Mouse (Mus musculus) hindbrain, embryonic 15.5 days (tissue): ENCODE results near the gene Atpaf1. TPM values are rescaled to one million over a fixed set of nuclear protein-coding genes. Genes with fewer than 3 reads are reported as not detected.

Source experiments
- ATAC-seq: fragments of 200-750 bp; cut with Nextera tagmentation; 2 replicates; pipeline ENCODE4 v1.8.0; 2017; ENCODE audit warnings: low read depth, moderate number of reproducible peaks, moderate TSS enrichment; ENCODE audit not compliant: low FRiP score
- H3K27ac ChIP-seq: fragments of 300-500 bp; sonication (generic); replicated peaks from 2 replicates; pipeline ENCODE4 v1.5.1; 2015; ENCODE audit warnings: mild to moderate bottlenecking, inconsistent platforms
- H3K27me3 ChIP-seq: fragments of 300-500 bp; sonication (generic); 2 replicates; pipeline ENCODE4 v1.6.1; 2015; ENCODE audit warnings: control low read depth, inconsistent platforms
- H3K36me3 ChIP-seq: fragments of 300-500 bp; sonication (generic); 2 replicates; pipeline ENCODE4 v1.6.1; 2015; ENCODE audit warnings: control low read depth, inconsistent platforms
- H3K4me1 ChIP-seq: fragments of 300-500 bp; sonication (generic); replicated peaks from 2 replicates; pipeline ENCODE4 v1.6.1; 2015; ENCODE audit warnings: control low read depth, inconsistent platforms
- H3K4me2 ChIP-seq: fragments of 300-500 bp; sonication (generic); 2 replicates; pipeline ENCODE4 v1.6.1; 2015; ENCODE audit warnings: moderate library complexity, mild to moderate bottlenecking, inconsistent platforms
- H3K4me3 ChIP-seq: fragments of 300-500 bp; sonication (generic); 2 replicates; pipeline ENCODE4 v1.5.1; 2015; ENCODE audit warnings: mild to moderate bottlenecking, inconsistent platforms
- H3K9ac ChIP-seq: fragments of 300-500 bp; sonication (generic); 2 replicates; pipeline ENCODE4 v1.6.1; 2015; ENCODE audit warnings: inconsistent platforms
- H3K9me3 ChIP-seq: fragments of 300-500 bp; sonication (generic); 2 replicates; pipeline ENCODE4 v1.6.1; 2016; ENCODE audit warnings: control low read depth, inconsistent platforms
- WGBS: fragments of 180-500 bp; shearing (Covaris S2); methylation state at CpG from one replicate; pipeline ENCODE4 v1.1.7; 2015; 5-methylcytosine and 5-hydroxymethylcytosine counted together
- polyA plus RNA-seq: library from polyadenylated mRNA; unstranded; fragments of >200 nt; fragmentation: Nextera tagmentation; extraction: Ambion mirVana; gene quantifications from 2 replicates; pipeline ENCODE4 v1.2.1, GENCODE M21; 2015

The Atpaf1 gene
- polyA plus RNA-seq: 36.9 and 39.9 TPM in 2 replicates

DNA sequence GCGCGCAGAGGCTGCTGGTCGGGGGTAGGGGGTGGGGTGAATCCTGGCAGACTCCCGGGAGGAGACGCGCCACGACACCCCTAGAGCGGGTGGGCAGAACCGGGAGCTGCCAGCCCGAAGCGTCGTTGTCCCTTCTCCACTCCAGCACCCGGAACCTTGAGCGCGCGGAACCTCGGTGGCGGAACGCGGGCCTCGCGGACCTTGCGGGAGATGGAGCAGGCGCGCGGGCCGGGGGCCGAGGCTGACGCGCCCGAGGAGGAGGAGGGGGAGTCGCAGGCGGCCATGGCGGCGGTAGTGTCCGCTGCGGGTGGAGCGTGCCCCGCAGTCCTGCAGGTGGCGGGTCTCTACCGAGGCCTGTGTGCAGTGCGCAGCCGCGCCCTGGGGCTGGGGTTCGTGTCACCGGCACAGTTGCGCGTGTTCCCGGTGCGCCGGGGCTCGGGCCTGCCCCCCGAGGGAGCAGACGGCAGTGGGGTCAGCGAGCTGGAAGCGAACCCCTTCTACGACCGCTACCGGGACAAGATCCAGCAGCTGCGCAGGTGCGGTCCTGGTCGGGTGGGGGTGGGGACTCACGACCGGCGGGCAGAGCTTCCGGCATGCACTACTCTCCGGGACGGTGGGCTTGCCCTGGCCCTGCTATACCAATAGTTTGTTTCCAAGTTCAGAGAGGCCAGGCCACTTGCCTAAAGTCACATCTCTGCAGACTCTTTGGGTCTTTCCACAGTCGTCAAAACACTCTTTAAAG is at the start of gene Atpaf1:
Atpaf1 (plus strand) TSS at position 44 of the 742 bp plus-strand sequence.
- under 1% methylated on average over 69 of the region's 69 CpGs for WGBS
- Histone ChIP-seq H3K9ac (peak within 1 kb of the TSS; percentile 85), H3K27ac (peak within 1 kb of the TSS; percentile 75), H3K36me3 (0 out of 2 replicates have a peak, but pooled peaks cover under 1% of the 10 kb centered on the region), H3K4me3 (peak within 1 kb of the TSS; percentile 74), H3K27me3 (no peaks in the 10 kb centered on the region), H3K4me2 (peak within 1 kb of the TSS; percentile 85), H3K9me3 (no peaks in the 10 kb centered on the region), H3K4me1 (peaks cover 18% of the 10 kb centered on the region)
- ATAC-seq: peak; percentile 92

DNA sequence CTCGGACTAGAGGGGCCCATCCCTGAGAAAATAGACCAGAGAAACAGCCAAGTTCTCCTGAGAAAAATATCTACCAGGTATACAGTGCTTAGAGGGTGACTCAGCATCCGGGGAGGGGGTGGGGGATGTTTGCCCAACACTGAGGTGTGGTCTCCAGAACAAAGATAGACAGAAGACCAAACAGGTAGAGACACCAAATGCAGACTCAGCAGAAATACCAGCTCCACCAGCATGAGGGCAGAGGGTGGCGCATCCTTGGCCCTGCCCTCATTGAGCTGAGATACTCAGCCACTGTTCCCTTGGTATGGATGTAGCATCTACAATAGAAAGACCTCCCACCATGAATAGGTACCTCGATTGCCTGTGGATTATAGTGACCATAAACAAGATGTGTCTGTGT is 49.7 kb upstream of the Atpaf1 start:
- Histone ChIP-seq H3K9me3 (no peaks in the 10 kb centered on the region), H3K27ac (no peak overlapping the region), H3K9ac (no peak overlapping the region), H3K4me2 (no peak overlapping the region), H3K27me3 (peaks cover 6% of the 10 kb centered on the region; the same call in 1 of the 2 replicates), H3K36me3 (no peaks in the 10 kb centered on the region), H3K4me3 (no peak overlapping the region), H3K4me1 (peaks cover 19% of the 10 kb centered on the region)
- 72% methylated on average over 4 of the region's 4 CpGs for WGBS
- no peak for ATAC-seq

DNA sequence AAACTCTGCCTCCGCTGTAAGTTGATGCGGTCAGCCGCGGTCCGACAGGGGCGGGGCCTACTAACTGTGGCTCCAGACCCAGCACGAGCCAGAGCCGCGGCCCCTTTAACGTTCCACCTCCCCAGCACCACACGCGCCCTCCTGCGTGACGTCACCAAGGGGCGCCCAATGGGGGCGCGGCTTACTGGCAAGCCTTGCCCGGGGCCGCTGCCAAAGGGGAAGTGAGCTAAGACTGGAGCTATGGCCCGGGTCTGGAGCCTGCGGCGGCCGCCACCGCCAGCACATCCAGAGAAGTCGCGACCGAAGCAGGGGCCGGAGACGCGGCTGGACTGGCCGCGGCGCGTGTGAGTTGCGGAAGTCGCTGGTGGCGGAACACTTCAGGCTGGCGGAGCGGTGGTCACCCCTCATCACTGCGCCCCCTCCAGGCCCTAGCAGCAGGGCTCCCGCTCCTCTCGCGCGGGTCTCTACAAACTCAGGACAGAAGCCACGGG is 47.0 kb upstream of the Atpaf1 start, which contains the start of gene Efcab14:
Efcab14 (plus strand) TSS at position 194 of the 491 bp plus-strand sequence.
- H3K4me1 ChIP-seq: peaks cover 20% of the 10 kb centered on the region
- H3K27ac ChIP-seq: peak within 1 kb of the TSS; percentile 87
- under 1% methylated on average over 45 of the region's 45 CpGs for WGBS
- H3K4me2 ChIP-seq: peak within 1 kb of the TSS; percentile 83
- no peaks in the 10 kb centered on the region for H3K27me3 ChIP-seq
- no peaks in the 10 kb centered on the region for H3K9me3 ChIP-seq
- peak; percentile 100 for ATAC-seq
- H3K4me3 ChIP-seq: peak within 1 kb of the TSS; percentile 71
- H3K36me3 ChIP-seq: peaks cover 13% of the 10 kb centered on the region
- H3K9ac ChIP-seq: peak within 1 kb of the TSS; percentile 81

DNA sequence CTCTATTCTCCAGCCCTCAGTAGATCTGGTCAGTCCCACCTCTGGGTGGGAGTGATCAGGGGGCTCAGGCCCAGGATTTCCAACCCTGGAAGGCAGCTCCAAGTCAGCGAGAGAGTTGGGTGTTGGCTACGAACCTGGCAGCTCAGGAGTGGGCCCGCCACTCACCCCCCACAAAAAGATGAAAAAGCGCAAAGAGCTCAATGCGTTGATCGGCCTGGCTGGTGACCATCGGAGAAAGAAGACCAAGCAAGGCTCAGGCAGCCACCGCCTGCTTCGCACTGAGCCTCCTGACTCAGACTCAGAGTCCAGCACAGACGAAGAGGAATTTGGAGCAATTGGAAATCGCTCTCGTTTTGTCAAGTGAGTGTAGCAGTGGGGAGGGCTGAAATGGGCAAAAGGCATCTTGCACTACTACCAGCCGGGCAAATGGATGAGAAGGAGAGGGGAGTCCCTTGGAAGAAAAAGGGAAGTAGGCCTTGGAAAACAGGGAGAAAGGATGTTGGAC is 46.1 kb upstream of the Atpaf1 start:
- WGBS: 46% methylated on average over 13 of the region's 13 CpGs
- no peaks in the 10 kb centered on the region for H3K9me3 ChIP-seq
- H3K4me2 ChIP-seq: peak overlapping the region; percentile 83
- no peak overlapping the region for H3K27ac ChIP-seq
- peaks cover 20% of the 10 kb centered on the region for H3K4me1 ChIP-seq
- H3K9ac ChIP-seq: peak overlapping the region; percentile 81
- no peaks in the 10 kb centered on the region for H3K27me3 ChIP-seq
- H3K4me3 ChIP-seq: peak overlapping the region; percentile 71
- no peak for ATAC-seq
- peaks cover 17% of the 10 kb centered on the region for H3K36me3 ChIP-seq

DNA sequence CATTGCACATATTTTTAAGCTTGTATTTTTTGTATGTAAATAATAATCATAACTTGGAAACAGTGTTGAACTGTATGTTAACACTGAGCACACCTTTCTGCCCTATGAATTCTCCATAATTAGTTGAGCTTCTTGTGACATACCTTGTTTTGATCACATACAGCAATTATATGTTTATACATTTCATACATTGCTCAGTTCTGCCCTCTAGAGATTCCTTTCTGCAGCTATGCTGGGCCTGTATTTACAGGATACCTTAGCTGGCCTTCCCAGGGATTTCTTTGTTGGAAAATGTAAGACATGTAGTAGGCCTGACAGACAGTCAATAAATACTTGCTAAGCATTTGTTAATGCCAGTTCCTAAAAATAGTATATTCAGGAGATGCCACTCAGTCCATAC is 42.0 kb upstream of the Atpaf1 start:
- no peaks in the 10 kb centered on the region for H3K9me3 ChIP-seq
- no peak for ATAC-seq

DNA sequence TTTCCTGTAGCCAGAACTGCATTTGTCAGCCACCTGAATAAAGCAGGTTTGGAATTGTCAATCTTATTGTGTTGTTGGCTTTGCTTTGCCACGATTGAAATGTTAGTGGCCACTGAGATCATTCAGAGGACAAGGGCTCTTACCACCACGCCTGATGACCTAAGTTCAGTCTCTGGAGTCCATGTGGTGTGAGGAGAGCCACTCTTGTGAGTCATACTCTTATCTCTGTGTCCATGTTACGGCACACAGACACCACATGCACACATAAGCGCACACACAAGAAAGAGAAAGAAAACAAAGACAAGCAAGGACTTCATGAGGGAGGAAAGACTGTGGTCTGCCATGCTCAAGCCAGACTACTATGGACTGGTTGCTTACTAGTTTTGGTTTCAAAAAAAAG is 41.5 kb upstream of the Atpaf1 start:
- ATAC-seq: no peak
- Histone ChIP-seq H3K4me2 (no peak overlapping the region), H3K27ac (no peak overlapping the region), H3K4me1 (peaks cover 19% of the 10 kb centered on the region), H3K9ac (no peak overlapping the region), H3K27me3 (no peaks in the 10 kb centered on the region), H3K4me3 (no peak overlapping the region), H3K9me3 (no peaks in the 10 kb centered on the region), H3K36me3 (peaks cover 28% of the 10 kb centered on the region)
- WGBS: 93% methylated on average over 4 of the region's 4 CpGs

More for the DNA sequence above, 42.0 kb upstream of the Atpaf1 start:
- no peak overlapping the region for H3K4me2 ChIP-seq
- H3K27me3 ChIP-seq: no peaks in the 10 kb centered on the region
- no peak overlapping the region for H3K9ac ChIP-seq
- peaks cover 26% of the 10 kb centered on the region for H3K36me3 ChIP-seq
- H3K4me1 ChIP-seq: peaks cover 20% of the 10 kb centered on the region
- no peak overlapping the region for H3K4me3 ChIP-seq
- no peak overlapping the region for H3K27ac ChIP-seq

DNA sequence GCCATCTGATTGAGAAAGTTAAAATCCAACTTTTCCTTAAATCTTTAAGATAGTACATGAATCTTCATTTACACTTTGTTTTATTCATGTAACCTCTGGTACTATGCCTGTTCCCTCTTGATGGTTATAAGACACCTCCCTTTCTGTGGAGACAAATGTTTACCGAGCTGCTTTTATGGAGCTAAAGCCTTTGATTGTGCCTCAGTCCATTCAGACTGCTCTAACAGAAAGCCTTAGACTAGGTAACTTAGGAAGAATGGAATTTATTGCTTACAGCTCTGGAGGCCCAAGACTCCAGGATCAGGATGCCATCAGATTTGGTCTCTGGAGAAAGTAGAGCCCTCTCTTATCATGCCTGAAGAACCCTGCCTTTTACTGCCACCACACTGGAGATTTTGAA is 36.4 kb upstream of the Atpaf1 start:
- Histone ChIP-seq H3K4me3 (no peak overlapping the region), H3K27me3 (no peaks in the 10 kb centered on the region), H3K36me3 (peaks cover 27% of the 10 kb centered on the region), H3K9me3 (no peaks in the 10 kb centered on the region), H3K9ac (no peak overlapping the region), H3K27ac (no peak overlapping the region), H3K4me2 (no peak overlapping the region), H3K4me1 (no peaks in the 10 kb centered on the region)
- 80% methylated on average over 1 of the region's 1 CpGs for WGBS
- no peak for ATAC-seq

DNA sequence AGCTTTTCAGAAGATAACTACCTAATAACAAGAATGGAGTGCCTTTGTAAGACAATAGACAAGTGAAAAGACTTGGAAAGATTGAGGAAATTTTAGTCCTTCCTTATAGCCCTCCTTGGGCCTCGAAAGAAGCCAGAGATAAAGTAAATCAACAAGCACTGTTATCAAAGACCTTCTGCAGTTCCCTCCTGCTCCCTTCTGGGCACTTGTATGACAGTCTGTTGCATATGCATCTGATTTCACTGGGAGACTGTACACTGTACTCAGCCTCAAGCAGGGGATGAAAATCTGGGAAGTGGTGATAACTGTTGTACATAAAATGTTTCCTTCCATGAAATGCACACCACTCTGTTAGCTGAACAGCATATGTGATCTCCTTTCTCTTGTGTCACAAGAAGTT is 35.3 kb upstream of the Atpaf1 start:
- Histone ChIP-seq H3K4me1 (no peaks in the 10 kb centered on the region), H3K27ac (no peak overlapping the region), H3K9ac (no peak overlapping the region), H3K36me3 (peaks cover 31% of the 10 kb centered on the region), H3K4me3 (no peak overlapping the region), H3K4me2 (no peak overlapping the region), H3K9me3 (no peaks in the 10 kb centered on the region), H3K27me3 (no peaks in the 10 kb centered on the region)
- WGBS: 96% methylated on average over 1 of the region's 1 CpGs
- no peak for ATAC-seq

DNA sequence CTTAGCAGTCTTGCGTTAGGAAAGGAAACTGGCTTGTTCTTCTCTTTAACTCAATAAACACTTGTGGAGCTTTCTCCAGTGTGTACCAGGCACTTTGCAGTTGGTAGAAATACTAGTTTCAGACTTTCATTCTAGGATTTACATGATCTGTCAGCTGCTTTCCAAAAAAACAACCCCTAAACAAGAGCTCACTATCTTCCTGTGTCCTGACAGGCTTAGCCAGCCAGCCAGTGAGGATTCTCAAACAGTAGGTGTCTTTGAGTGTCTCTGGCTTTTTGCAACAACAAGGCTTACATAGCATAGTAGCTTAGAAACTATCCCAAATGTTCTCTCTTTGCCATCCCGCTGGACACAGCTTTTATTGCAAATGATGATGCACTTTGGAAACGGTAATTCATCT is 30.5 kb upstream of the Atpaf1 start:
- WGBS: 96% methylated on average over 3 of the region's 3 CpGs
- H3K36me3 ChIP-seq: peaks cover 39% of the 10 kb centered on the region

DNA sequence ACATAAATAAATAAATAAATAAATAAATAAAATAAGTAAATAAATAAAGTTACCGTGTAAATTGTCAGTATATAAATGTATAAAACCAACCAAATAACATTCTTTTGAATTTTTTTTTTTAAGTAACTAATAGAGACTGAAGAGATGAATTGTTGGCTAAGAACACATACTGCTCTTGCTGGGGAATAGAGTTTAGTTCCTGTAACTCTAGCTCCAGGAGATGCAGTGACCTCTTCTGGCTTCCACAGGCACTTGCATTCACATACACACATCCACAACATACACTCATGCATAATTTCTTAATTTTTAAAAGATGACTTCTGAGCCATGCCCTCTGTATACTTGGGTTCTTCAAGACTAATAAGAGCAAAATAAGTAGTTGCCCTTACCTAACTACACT is 29.8 kb upstream of the Atpaf1 start:
- WGBS: 96% methylated on average over 1 of the region's 1 CpGs
- Histone ChIP-seq H3K9me3 (no peaks in the 10 kb centered on the region), H3K4me1 (no peaks in the 10 kb centered on the region), H3K27me3 (no peaks in the 10 kb centered on the region), H3K4me3 (no peak overlapping the region), H3K4me2 (no peak overlapping the region), H3K36me3 (peaks cover 45% of the 10 kb centered on the region), H3K9ac (no peak overlapping the region), H3K27ac (no peak overlapping the region)
- no peak for ATAC-seq

More for the DNA sequence above, 30.5 kb upstream of the Atpaf1 start:
- Histone ChIP-seq H3K27ac (no peak overlapping the region), H3K4me3 (no peak overlapping the region), H3K9me3 (no peaks in the 10 kb centered on the region), H3K4me1 (no peaks in the 10 kb centered on the region), H3K9ac (no peak overlapping the region), H3K27me3 (no peaks in the 10 kb centered on the region), H3K4me2 (no peak overlapping the region)
- ATAC-seq: no peak

DNA sequence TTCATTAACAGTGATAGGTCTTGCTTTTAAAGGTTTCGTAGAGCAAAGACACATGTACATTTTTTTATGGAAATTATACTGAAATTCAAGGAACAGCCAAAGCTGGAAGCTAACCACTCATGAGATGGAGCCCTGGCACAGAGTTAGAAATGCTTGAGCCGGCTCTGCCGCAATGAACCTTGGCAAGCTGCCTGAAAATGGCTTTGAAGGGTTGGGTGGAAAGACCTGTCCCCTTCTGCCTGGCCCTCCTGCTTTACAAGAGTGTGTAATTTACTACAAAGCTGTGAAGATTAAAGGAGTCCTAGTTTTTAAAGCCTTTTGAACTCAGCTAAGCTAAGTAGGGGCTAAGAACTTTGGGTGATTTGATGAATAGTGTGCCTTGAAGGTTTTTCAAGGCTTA is 23.4 kb upstream of the Atpaf1 start:
- 71% methylated on average over 3 of the region's 3 CpGs for WGBS
- no peak for ATAC-seq
- Histone ChIP-seq H3K9me3 (no peaks in the 10 kb centered on the region), H3K4me2 (no peak overlapping the region), H3K4me1 (no peaks in the 10 kb centered on the region), H3K27ac (no peak overlapping the region), H3K4me3 (no peak overlapping the region), H3K36me3 (peaks cover 47% of the 10 kb centered on the region), H3K9ac (no peak overlapping the region), H3K27me3 (no peaks in the 10 kb centered on the region)

DNA sequence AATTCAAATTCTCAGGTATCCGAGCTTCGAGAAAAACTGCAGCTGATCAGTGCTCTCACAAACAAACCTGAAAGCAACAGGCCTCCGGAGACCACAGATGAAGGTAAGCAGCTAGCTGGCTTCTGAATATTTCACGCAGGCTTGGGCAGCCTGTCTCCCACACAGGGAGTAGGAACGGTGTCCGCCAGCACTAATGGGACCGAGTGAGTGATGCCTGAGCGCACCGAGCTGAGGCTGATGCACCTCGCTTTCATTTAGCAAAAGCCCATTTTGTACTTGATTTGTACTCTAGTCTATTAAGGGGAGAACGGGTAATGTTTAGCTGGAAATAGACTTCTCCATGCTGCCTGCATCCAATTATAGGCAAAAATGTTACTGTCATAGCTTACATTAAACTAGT is 20.0 kb upstream of the Atpaf1 start:
- 81% methylated on average over 11 of the region's 11 CpGs for WGBS
- Histone ChIP-seq H3K9ac (no peak overlapping the region), H3K36me3 (peaks cover 41% of the 10 kb centered on the region), H3K27ac (no peak overlapping the region), H3K9me3 (no peaks in the 10 kb centered on the region), H3K4me2 (no peak overlapping the region), H3K4me1 (no peaks in the 10 kb centered on the region), H3K27me3 (no peaks in the 10 kb centered on the region), H3K4me3 (no peak overlapping the region)
- ATAC-seq: 0 out of 2 replicates have a peak, but pooled peaks have one; percentile 38
